Comparison of ENCODE assay signal across 5 mouse cellular contexts in genomic region chr2:29529788-29530187, GRCm38 (mm10).
A peak's percentile ranks its signal among the peaks of the same experiment; 100 is the strongest.
DNase-seq lines count a peak whose midpoint lies in the region; TF ChIP-seq lines count a peak whose summit lies in the region.
"Not testable (repeated sequence)": the region's sequence is repeated elsewhere in the genome, so short reads cannot be mapped to it uniquely, and the experiment has no call there.

No protein-coding gene starts in this region.

- TF ChIP-seq CTCF in heart, adult 2 months (IDR thresholded peaks at IDR 0.05), result 0 out of 2 replicates have a peak, but pooled peaks have one; percentile 8
- TF ChIP-seq CTCF in layer of hippocampus, adult 2 months (conservative IDR thresholded peaks at IDR 0.05), result peak; percentile 52

- peak; percentile 56 for DNase-seq in 3134 (ENCODE audit: extremely low read depth, insufficient read length, low spot score)
- DNase-seq in 416B (ENCODE audit: low read depth), result peak; percentile 66
- DNase-seq in NIH3T3 (ENCODE audit: low read depth), result peak; percentile 64
- DNase-seq in heart, adult 2 months; layer of hippocampus, adult 2 months (ENCODE audit: low spot score in 2 of 2): not testable (repeated sequence)

- intact Hi-C loops in heart, adult 2 months (cut with DNase I), result not testable (repeated sequence)

- WGBS in heart, adult 2 months, result 99% methylated on average over 2 of the region's 2 CpGs

- not testable (repeated sequence) for H3K4me3 ChIP-seq in heart, adult 2 months; layer of hippocampus, adult 2 months

- H3K27me3 ChIP-seq in heart, adult 2 months (ENCODE audit: control insufficient read depth, insufficient read depth, low read length), result not testable (repeated sequence)

- H3K36me3 ChIP-seq in heart, adult 2 months (ENCODE audit: control insufficient read depth, insufficient read depth, low read length), result not testable (repeated sequence)

- H3K9ac ChIP-seq in heart, adult 2 months (ENCODE audit: low read depth, low read length), result not testable (repeated sequence)

- TF ChIP-seq EP300 in heart, adult 2 months (IDR thresholded peaks at IDR 0.05; ENCODE audit: insufficient read depth, low read depth, low read length), result not testable (repeated sequence)

- TF ChIP-seq POLR2A in heart, adult 2 months (IDR thresholded peaks at IDR 0.05; ENCODE audit: insufficient read depth, low read depth, low read length), result not testable (repeated sequence)

- H3K79me2 ChIP-seq in heart, adult 2 months (replicated peaks; ENCODE audit: control insufficient read depth, insufficient read depth, low read length), result not testable (repeated sequence)

- not testable (repeated sequence) for H3K4me1 ChIP-seq in heart, adult 2 months (ENCODE audit: control insufficient read depth, insufficient read depth, low read length)

- H3K27ac ChIP-seq in heart, adult 2 months; layer of hippocampus, adult 2 months: not testable (repeated sequence)
